Mouse (Mus musculus): ENCODE data around the gene Rps27l. TPM values are rescaled to one million over a fixed set of nuclear protein-coding genes. Genes with fewer than 3 reads are reported as not detected.

Gene Rps27l
- polyA plus RNA-seq, 1 experiment from 2014 or later: 527 TPM

DNA sequence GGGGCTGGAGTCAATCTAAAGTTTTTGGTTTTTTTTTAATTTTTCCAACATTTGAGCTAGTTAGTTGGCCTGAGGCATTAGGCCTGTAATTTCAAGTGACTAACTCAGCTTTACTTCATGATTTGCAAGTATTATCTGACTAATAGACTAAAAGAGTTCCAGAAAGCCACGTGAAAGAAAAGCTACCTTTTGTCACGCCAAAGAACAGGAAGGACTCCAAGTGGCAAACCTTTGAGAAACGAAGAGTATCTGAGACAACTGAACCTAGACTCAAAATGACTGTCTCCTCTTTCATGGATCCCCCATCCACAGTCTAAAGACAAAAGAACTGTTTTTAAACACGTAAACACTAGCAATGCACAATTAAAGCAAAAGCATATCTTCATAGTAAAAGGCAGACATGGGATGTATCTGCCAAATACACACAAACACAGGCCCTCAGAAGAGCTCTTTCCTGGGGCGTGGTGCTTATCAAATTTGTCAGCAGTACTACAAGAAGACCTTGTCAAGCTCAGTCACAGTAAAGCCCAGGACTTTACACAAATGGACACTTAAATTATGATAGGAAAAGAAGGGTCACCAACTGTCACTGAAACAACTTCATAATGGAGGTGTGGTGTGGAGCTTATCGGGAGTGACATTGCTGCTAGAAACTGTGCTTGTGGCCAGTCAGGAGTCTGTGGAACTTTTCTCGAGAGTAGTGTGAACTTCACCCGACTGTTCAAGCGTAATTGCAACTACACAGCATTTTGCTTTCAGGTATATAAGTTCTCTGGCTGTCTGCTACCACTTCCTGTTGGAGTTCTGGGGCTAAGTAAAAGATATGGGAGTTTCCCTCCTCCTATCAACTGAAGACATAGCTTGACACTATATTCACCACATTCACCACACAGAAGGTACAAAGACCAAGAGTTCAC, 29.8 kb upstream of the Rps27l start:
- no peak overlapping the region for H3K4me3 ChIP-seq (ENCODE audit: control insufficient read depth in 1 of 2, insufficient read depth in 1 of 2, low read depth in 1 of 2, low read length in 2 of 2)
- H3K4me1 ChIP-seq (ENCODE audit: control insufficient read depth in 2 of 2, insufficient read depth in 2 of 2, low read length in 2 of 2): peaks cover 5 to 38% of the 10 kb centered on the region in 2 experiments
- H3K4me2 ChIP-seq (ENCODE audit: low read length): peak overlapping the region; percentile 9
- ATAC-seq (ENCODE audit: insufficient number of reproducible peaks, insufficient read depth, low FRiP score, low read depth): no peak
- H3K36me3 ChIP-seq (ENCODE audit: control insufficient read depth, insufficient read depth, low read length): 0 out of 2 replicates have a peak, but pooled peaks cover 3% of the 10 kb centered on the region
- peak overlapping the region in 1 of 2 experiments; percentile 35; a peak in 1 of 4 replicates for H3K27ac ChIP-seq (replicated peaks in 1 of 2; ENCODE audit: control insufficient read depth in 1 of 2, insufficient read depth in 1 of 2, low read depth in 2 of 2, low read length in 2 of 2)
- no peak overlapping the region for H3K9ac ChIP-seq (ENCODE audit: low read length)
- no peaks in the 10 kb centered on the region for H3K9me3 ChIP-seq (ENCODE audit: control insufficient read depth, low read length)
- no peaks in the 10 kb centered on the region for H3K27me3 ChIP-seq (ENCODE audit: control insufficient read depth, insufficient read depth, low read length)
- 52% methylated on average over 9 of the region's 9 CpGs for WGBS

DNA sequence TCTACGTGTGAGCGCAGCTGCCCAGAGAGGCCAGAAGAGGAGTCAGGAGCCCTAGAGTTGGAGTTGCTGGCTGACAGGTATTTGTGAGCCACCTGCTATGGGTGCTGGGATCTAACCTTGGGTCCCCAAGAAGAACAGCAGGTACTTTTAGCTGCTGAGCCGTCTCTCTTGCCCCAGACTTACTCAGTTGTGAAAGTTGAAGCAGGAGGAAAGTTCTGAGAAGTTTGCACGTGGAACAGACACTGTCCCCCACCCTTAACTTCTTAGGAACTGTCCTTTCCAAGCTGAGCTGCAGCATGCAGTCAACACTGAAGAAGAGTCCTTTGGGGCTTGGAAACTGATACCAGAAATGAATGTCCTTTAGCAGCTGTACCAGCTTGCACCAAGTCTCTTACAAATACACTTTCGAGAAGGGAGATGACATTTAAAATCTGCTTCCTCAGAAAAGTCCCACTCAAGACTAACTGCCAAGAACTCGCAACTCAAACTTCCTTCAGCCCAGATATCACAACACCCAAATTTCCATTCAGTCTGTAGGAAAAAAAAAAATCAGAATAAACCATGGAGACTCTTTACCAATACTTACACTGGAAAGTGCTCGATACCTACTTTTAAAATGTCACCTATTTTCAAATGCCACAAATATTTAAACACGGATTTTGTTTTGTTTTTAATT, 28.5 kb upstream of the Rps27l start:
- Histone ChIP-seq H3K4me2 (ENCODE audit: low read length) (no peak overlapping the region), H3K9me3 (ENCODE audit: control insufficient read depth, low read length) (no peaks in the 10 kb centered on the region), H3K4me3 (ENCODE audit: control insufficient read depth in 1 of 2, insufficient read depth in 1 of 2, low read depth in 1 of 2, low read length in 2 of 2) (no peak overlapping the region), H3K27me3 (ENCODE audit: control insufficient read depth, insufficient read depth, low read length) (no peaks in the 10 kb centered on the region), H3K27ac (replicated peaks in 1 of 2; ENCODE audit: control insufficient read depth in 1 of 2, insufficient read depth in 1 of 2, low read depth in 2 of 2, low read length in 2 of 2) (no peak overlapping the region; a peak in 1 of 4 replicates), H3K9ac (ENCODE audit: low read length) (no peak overlapping the region), H3K4me1 (ENCODE audit: control insufficient read depth in 2 of 2, insufficient read depth in 2 of 2, low read length in 2 of 2) (peaks cover 5 to 38% of the 10 kb centered on the region in 2 experiments), H3K36me3 (ENCODE audit: control insufficient read depth, insufficient read depth, low read length) (0 out of 2 replicates have a peak, but pooled peaks cover 3% of the 10 kb centered on the region)
- 82% methylated on average over 8 of the region's 8 CpGs for WGBS
- no peak for ATAC-seq (ENCODE audit: insufficient number of reproducible peaks, insufficient read depth, low FRiP score, low read depth)

DNA sequence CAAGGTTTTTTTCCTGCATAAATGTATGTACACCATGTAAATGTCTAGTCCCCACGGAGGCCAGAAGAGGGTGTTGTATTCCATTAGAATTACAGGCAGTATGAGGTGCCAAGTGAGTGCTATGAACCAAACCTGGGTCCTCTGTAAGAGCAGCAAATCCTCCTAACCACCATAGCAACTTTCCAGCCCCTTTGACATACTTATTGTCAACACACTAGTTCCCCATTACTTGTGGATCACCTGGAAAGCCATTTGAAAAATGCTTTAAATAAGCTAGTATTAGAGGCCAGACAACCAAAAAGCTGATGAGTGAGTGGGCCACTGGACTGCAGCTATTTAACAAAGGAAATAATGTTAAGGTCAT, 28.0 kb upstream of the Rps27l start:
- no peak for ATAC-seq (ENCODE audit: insufficient number of reproducible peaks, insufficient read depth, low FRiP score, low read depth)
- no peaks in the 10 kb centered on the region for H3K9me3 ChIP-seq (ENCODE audit: control insufficient read depth, low read length)
- no peak overlapping the region for H3K9ac ChIP-seq (ENCODE audit: low read length)
- no peaks in the 10 kb centered on the region for H3K27me3 ChIP-seq (ENCODE audit: control insufficient read depth, insufficient read depth, low read length)
- H3K4me1 ChIP-seq (ENCODE audit: control insufficient read depth in 2 of 2, insufficient read depth in 2 of 2, low read length in 2 of 2): peaks cover 5 to 38% of the 10 kb centered on the region in 2 experiments
- 64% methylated on average over 1 of the region's 1 CpGs for WGBS
- H3K27ac ChIP-seq (replicated peaks in 1 of 2; ENCODE audit: control insufficient read depth in 1 of 2, insufficient read depth in 1 of 2, low read depth in 2 of 2, low read length in 2 of 2): no peak overlapping the region
- H3K36me3 ChIP-seq (ENCODE audit: control insufficient read depth, insufficient read depth, low read length): 0 out of 2 replicates have a peak, but pooled peaks cover under 1% of the 10 kb centered on the region
- no peak overlapping the region for H3K4me3 ChIP-seq (ENCODE audit: control insufficient read depth in 1 of 2, insufficient read depth in 1 of 2, low read depth in 1 of 2, low read length in 2 of 2)
- H3K4me2 ChIP-seq (ENCODE audit: low read length): peak overlapping the region; percentile 89

- no peaks in the 10 kb centered on the region for H3K9me3 ChIP-seq (ENCODE audit: control insufficient read depth, low read length)
- WGBS: 3% methylated on average over 27 of the region's 27 CpGs
- peak overlapping the region; percentile 89 to 97 for H3K4me3 ChIP-seq (ENCODE audit: control insufficient read depth in 1 of 2, insufficient read depth in 1 of 2, low read depth in 1 of 2, low read length in 2 of 2)
- peak overlapping the region; percentile 79 to 89 for H3K27ac ChIP-seq (replicated peaks in 1 of 2; ENCODE audit: control insufficient read depth in 1 of 2, insufficient read depth in 1 of 2, low read depth in 2 of 2, low read length in 2 of 2)
- H3K27me3 ChIP-seq (ENCODE audit: control insufficient read depth, insufficient read depth, low read length): no peaks in the 10 kb centered on the region
- peaks cover 5 to 36% of the 10 kb centered on the region in 2 experiments for H3K4me1 ChIP-seq (ENCODE audit: control insufficient read depth in 2 of 2, insufficient read depth in 2 of 2, low read length in 2 of 2)
- H3K4me2 ChIP-seq (ENCODE audit: low read length): peak overlapping the region; percentile 89
- no peak for ATAC-seq (ENCODE audit: insufficient number of reproducible peaks, insufficient read depth, low FRiP score, low read depth)
- H3K9ac ChIP-seq (ENCODE audit: low read length): peak overlapping the region; percentile 92
- no peaks in the 10 kb centered on the region for H3K36me3 ChIP-seq (ENCODE audit: control insufficient read depth, insufficient read depth, low read length)
Measured at GRCm38 (mm10) chr9:66918672-66919330, 27.1 kb upstream of the Rps27l start.

- Histone ChIP-seq H3K27me3 (ENCODE audit: control insufficient read depth, insufficient read depth, low read length) (no peaks in the 10 kb centered on the region), H3K9me3 (ENCODE audit: control insufficient read depth, low read length) (no peaks in the 10 kb centered on the region), H3K9ac (ENCODE audit: low read length) (peak within 1 kb of the TSS; percentile 92), H3K36me3 (ENCODE audit: control insufficient read depth, insufficient read depth, low read length) (no peaks in the 10 kb centered on the region), H3K4me1 (ENCODE audit: control insufficient read depth in 2 of 2, insufficient read depth in 2 of 2, low read length in 2 of 2) (peaks cover 5 to 32% of the 10 kb centered on the region in 2 experiments), H3K27ac (replicated peaks in 1 of 2; ENCODE audit: control insufficient read depth in 1 of 2, insufficient read depth in 1 of 2, low read depth in 2 of 2, low read length in 2 of 2) (peak within 1 kb of the TSS; percentile 79 to 89), H3K4me2 (ENCODE audit: low read length) (peak within 1 kb of the TSS; percentile 89), H3K4me3 (ENCODE audit: control insufficient read depth in 1 of 2, insufficient read depth in 1 of 2, low read depth in 1 of 2, low read length in 2 of 2) (peak within 1 kb of the TSS; percentile 89 to 97)
- WGBS: under 1% methylated on average over 48 of the region's 49 CpGs
- peak; percentile 99 for ATAC-seq (ENCODE audit: insufficient number of reproducible peaks, insufficient read depth, low FRiP score, low read depth)
Measured at GRCm38 (mm10) chr9:66919382-66919971, 26.4 kb upstream of the Rps27l start, which contains the start of gene Rab8b. Gene Rab8b (minus strand): TSS chr9:66919687.

GRCm38 (mm10) chr9:66919981-66920380, 25.9 kb upstream of the Rps27l start:
- H3K36me3 ChIP-seq (ENCODE audit: control insufficient read depth, insufficient read depth, low read length): no peaks in the 10 kb centered on the region
- H3K9me3 ChIP-seq (ENCODE audit: control insufficient read depth, low read length): no peaks in the 10 kb centered on the region
- no peaks in the 10 kb centered on the region for H3K27me3 ChIP-seq (ENCODE audit: control insufficient read depth, insufficient read depth, low read length)
- no peak for ATAC-seq (ENCODE audit: insufficient number of reproducible peaks, insufficient read depth, low FRiP score, low read depth)
- peak overlapping the region; percentile 89 for H3K4me2 ChIP-seq (ENCODE audit: low read length)
- peak overlapping the region; percentile 25 to 55; a peak in 2 of 4 replicates for H3K27ac ChIP-seq (replicated peaks in 1 of 2; ENCODE audit: control insufficient read depth in 1 of 2, insufficient read depth in 1 of 2, low read depth in 2 of 2, low read length in 2 of 2)
- WGBS: under 1% methylated on average over 14 of the region's 14 CpGs
- H3K9ac ChIP-seq (ENCODE audit: low read length): peak overlapping the region; percentile 67
- H3K4me3 ChIP-seq (ENCODE audit: control insufficient read depth in 1 of 2, insufficient read depth in 1 of 2, low read depth in 1 of 2, low read length in 2 of 2): peak overlapping the region; percentile 69 to 89
- peaks cover 5 to 27% of the 10 kb centered on the region in 2 experiments for H3K4me1 ChIP-seq (ENCODE audit: control insufficient read depth in 2 of 2, insufficient read depth in 2 of 2, low read length in 2 of 2)
